Mouse (Mus musculus): ENCODE measurements around the gene Cntnap2.
"Not testable (repeated sequence)": the region's sequence is repeated elsewhere in the genome, so short reads cannot be mapped to it uniquely, and the experiment has no call there.

Gene Cntnap2

DNA sequence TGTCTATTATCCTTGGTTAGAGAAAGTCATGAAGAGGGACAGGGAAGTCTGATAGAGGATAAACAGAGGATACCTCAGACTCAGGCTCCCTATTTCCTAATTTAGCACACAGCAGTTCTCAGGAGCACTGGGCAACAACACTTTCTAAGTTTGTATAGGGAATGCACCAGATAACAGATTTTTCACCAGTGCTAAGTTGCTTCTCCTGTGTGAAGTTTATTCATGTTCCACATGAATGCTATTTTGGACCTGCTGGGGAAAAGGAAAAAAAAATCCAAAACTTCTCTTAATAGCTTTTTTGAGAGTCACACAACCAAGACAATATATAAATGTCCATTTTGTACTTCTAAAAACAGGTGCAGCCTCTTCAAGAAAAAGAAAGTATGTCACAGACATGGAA is 1361.2 kb downstream of the Cntnap2 start:
- no peaks in the 10 kb centered on the region for H3K36me3 ChIP-seq (ENCODE audit: control insufficient read depth, insufficient read depth, low read length, poor library complexity, severe bottlenecking)
- no peaks in the 10 kb centered on the region for H3K27me3 ChIP-seq (ENCODE audit: control insufficient read depth, insufficient read depth, low read length, poor library complexity, severe bottlenecking)
- DNase-seq (ENCODE audit: low read depth, low spot score): no peak

DNA sequence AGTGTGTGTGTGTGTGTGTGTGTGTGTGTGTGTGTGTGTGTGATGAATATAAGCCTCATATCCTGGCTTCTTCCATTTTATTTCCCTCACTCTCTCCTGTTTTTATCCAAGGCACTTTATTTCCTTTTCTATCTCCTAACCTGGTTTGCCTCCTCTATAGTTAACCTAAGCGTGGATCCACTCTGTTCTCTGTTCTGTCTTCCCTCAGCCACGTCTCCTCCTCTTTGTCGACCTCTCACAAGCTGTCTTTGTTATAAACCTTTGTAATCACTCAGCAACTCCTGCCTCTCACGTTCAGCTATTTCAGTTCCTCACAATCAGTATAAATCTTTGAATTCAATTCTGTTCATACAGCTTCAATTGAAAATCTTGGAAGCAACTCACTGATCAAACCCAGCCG is 1369.1 kb downstream of the Cntnap2 start:
- no peak for DNase-seq (ENCODE audit: low read depth, low spot score)
- H3K36me3 ChIP-seq (ENCODE audit: control insufficient read depth, insufficient read depth, low read length, poor library complexity, severe bottlenecking): no peaks in the 10 kb centered on the region
- H3K27me3 ChIP-seq (ENCODE audit: control insufficient read depth, insufficient read depth, low read length, poor library complexity, severe bottlenecking): no peaks in the 10 kb centered on the region

DNA sequence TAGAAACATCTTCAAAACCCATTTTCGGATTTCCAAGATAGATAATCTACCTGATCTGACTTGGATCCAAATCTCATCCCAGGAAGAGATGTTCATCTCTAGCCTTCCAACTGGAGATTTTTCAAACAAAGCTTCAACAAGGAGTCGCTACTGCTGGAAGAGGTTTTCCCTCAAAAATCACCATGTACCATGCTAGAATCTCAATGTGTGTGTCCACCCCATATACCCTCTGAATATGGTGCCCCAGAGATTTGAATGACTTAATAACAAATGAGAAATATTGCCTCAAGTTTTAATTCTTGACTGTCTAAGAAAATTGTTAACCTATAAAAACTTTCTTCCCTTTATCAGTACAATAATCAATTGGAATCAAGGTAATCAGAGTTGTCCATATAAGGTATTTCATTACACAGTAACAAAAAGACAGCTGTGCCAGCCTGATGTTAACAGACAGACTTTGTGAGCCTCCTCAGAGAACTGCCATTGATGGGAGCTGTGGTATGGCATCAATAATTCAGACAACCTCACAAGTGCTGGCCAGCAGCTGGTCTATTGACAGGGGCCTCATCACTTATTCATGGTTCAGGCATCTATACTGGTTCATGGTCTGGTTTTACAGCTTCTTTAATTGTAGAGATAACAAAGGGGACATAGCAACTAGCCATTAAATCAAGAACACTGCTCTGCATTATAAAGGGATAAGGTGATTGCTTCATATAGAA is 1391.9 kb downstream of the Cntnap2 start:
- no peaks in the 10 kb centered on the region for H3K36me3 ChIP-seq (ENCODE audit: control insufficient read depth, insufficient read depth, low read length, poor library complexity, severe bottlenecking)
- no peak for DNase-seq (ENCODE audit: low read depth, low spot score)

DNA sequence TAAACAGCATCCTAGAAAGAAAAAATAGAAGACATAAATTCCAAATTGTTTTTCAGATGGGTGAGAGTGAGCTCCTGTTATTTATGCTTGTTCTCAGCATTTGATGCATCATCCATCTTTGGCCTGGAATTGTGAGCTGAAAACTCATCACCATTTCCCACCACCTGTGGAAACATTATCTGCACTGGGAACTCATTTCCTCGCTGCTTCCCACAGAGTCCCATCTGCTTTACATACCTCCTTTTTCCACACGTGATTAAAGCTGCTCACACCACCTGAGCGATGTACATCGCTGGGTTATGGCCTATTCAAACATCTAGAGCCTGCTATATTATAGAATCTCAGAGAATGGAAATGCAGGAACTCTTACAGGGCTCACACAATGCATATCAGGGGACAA is 1413.5 kb downstream of the Cntnap2 start:
- no peaks in the 10 kb centered on the region for H3K36me3 ChIP-seq (ENCODE audit: control insufficient read depth, insufficient read depth, low read length, poor library complexity, severe bottlenecking)
- DNase-seq (ENCODE audit: low read depth, low spot score): no peak
- no peaks in the 10 kb centered on the region for H3K27me3 ChIP-seq (ENCODE audit: control insufficient read depth, insufficient read depth, low read length, poor library complexity, severe bottlenecking)

More for the DNA sequence above, 1391.9 kb downstream of the Cntnap2 start:
- no peaks in the 10 kb centered on the region for H3K27me3 ChIP-seq (ENCODE audit: control insufficient read depth, insufficient read depth, low read length, poor library complexity, severe bottlenecking)

DNA sequence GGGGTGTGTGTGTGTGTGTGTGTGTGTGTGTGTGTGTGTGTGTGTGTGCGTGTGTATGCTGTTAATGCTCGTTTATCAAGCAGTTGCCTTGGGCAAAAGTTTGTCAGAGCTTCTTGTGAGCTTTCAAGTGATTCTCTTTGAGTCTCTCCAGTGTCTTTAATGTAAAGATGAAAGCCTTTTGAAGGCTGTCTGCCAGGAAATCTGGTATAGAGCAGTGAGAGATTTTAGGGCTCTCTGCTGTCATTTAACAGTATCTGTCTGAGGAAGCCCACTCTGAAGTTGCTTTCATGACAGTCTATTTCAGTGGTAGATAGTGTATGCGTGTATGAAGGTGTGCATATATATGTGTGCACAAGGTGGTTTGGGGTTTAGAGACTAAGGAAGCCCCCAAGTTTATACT is 1425.2 kb downstream of the Cntnap2 start:
- H3K36me3 ChIP-seq (ENCODE audit: control insufficient read depth, insufficient read depth, low read length, poor library complexity, severe bottlenecking): no peaks in the 10 kb centered on the region
- DNase-seq (ENCODE audit: low read depth, low spot score): no peak
- no peaks in the 10 kb centered on the region for H3K27me3 ChIP-seq (ENCODE audit: control insufficient read depth, insufficient read depth, low read length, poor library complexity, severe bottlenecking)

DNA sequence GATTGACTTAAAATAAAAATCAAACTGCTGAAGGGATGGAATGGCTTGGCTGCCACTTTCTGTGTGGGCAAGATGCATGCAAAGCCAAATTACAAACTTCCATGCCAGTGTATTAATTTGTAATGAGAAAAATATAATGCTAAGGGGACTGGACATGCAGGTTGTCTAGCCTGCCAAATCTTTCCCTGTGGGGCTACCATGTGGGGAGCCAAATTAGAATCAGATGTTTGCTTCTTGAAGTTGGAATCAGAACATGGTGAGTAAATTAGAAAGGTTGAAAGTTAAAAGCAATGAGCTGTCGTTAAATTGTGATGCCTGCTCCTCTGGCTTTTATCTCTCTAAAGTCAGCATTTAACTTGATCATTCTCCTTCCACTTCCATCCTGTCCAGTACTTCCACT is 1443.6 kb downstream of the Cntnap2 start:
- DNase-seq (ENCODE audit: low read depth, low spot score): no peak
- H3K36me3 ChIP-seq (ENCODE audit: control insufficient read depth, insufficient read depth, low read length, poor library complexity, severe bottlenecking): no peaks in the 10 kb centered on the region
- no peaks in the 10 kb centered on the region for H3K27me3 ChIP-seq (ENCODE audit: control insufficient read depth, insufficient read depth, low read length, poor library complexity, severe bottlenecking)

DNA sequence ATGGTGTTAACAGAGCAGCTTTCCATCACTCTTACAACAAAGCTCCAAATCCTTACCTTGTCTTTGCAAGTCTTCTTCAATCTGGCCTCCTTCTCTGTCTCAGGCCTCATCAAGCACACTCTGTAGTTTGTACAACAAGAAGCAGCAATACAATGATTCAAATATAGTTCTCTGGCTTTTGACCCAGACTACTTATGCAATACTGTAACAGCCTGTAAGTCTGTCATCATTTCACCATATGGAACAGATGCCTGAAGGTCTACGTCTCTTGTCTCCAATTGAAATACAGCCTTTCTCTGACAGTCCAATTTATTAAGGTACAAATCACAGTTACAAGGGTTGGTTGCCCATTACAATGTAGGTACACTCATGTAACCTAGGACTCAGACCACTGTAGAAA is 1453.7 kb downstream of the Cntnap2 start:
- Histone ChIP-seq H3K36me3 (ENCODE audit: control insufficient read depth, insufficient read depth, low read length, poor library complexity, severe bottlenecking) (no peaks in the 10 kb centered on the region), H3K27me3 (ENCODE audit: control insufficient read depth, insufficient read depth, low read length, poor library complexity, severe bottlenecking) (no peaks in the 10 kb centered on the region)
- no peak for DNase-seq (ENCODE audit: low read depth, low spot score)

DNA sequence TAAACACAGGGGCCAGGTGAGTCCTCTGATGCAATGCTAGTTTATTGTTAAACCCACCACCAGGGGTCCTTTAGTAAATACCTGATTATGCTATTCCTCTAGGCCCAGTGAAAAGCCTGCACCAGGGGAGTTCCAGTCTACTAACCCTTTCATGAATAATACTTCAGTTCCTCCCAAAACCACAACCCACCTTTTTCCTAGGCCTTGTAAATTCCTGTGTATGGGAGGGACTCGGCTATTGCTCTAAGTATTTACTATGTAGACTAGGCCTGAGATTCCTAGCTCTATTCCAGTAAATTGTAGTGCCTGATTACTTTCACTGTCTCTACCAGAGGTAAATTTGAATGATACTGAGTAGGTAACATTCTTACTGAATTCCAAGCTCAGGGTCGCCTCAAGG is 1478.4 kb downstream of the Cntnap2 start:
- DNase-seq (ENCODE audit: low read depth, low spot score); H3K27me3 ChIP-seq (ENCODE audit: control insufficient read depth, insufficient read depth, low read length, poor library complexity, severe bottlenecking): not testable (repeated sequence)

DNA sequence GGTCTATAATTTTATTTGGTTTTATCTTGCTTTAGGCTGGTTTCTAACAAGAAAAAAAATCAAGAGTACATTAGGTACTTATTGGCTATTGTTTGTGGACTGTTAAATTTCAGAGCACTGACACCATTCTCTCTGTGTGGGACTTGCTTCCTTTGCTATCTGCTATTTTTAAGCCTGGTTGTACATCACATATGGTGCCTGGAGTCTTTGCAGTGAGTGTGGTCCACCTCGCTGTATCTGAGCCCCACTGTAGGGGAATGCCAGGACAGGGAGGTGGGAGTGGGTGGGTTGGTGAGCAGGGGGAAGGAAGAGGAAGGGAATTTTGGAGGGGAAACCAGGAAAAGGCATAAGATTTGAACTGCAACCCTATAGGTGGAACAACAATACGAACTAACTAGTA is 1504.3 kb downstream of the Cntnap2 start:
- H3K27me3 ChIP-seq (ENCODE audit: control insufficient read depth, insufficient read depth, low read length, poor library complexity, severe bottlenecking): no peaks in the 10 kb centered on the region
- no peaks in the 10 kb centered on the region for H3K36me3 ChIP-seq (ENCODE audit: control insufficient read depth, insufficient read depth, low read length, poor library complexity, severe bottlenecking)
- no peak for DNase-seq (ENCODE audit: low read depth, low spot score)

More for the DNA sequence above, 1478.4 kb downstream of the Cntnap2 start:
- not testable (repeated sequence) for H3K36me3 ChIP-seq (ENCODE audit: control insufficient read depth, insufficient read depth, low read length, poor library complexity, severe bottlenecking)

DNA sequence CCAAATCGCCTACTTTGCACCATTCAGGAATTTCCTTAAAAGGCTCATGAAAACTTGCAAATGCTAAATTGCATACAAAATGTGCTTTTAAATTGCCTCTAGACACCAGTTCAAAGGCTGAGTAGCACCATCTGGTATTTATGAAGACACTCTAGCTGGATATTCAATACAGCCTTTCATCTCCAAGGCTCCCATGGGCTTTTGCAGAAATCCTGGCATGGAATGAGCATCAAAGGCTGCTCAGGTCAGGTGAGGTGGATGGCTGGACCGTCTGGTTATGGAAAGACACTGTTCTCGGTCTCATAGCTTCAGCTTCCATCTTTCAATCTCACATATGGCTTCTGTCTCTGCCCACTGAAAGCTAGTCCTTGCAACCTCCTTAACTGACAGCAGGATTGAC is 1515.9 kb downstream of the Cntnap2 start:
- Histone ChIP-seq H3K27me3 (ENCODE audit: control insufficient read depth, insufficient read depth, low read length, poor library complexity, severe bottlenecking) (no peaks in the 10 kb centered on the region), H3K36me3 (ENCODE audit: control insufficient read depth, insufficient read depth, low read length, poor library complexity, severe bottlenecking) (no peaks in the 10 kb centered on the region)
- DNase-seq (ENCODE audit: low read depth, low spot score): no peak

DNA sequence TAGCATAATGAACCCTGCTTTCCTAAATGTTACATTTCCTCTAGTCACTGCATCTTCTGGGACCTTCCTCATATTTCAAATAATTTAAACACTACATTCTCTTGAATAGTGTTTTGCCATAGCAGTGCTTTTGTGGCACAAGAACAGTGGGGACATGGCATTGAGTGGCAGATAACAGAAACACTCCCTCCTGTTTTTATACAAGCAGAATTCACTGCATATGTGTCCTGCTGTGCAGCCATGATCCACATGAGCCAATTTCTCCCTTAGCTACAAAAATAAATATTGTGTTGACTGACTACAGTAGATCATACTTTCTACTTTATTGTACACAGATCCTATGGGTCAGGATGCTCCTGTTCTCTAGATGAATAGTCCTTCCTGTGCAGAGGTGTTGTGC is 1553.2 kb downstream of the Cntnap2 start:
- Histone ChIP-seq H3K27me3 (ENCODE audit: control insufficient read depth, insufficient read depth, low read length, poor library complexity, severe bottlenecking) (no peaks in the 10 kb centered on the region), H3K36me3 (ENCODE audit: control insufficient read depth, insufficient read depth, low read length, poor library complexity, severe bottlenecking) (no peaks in the 10 kb centered on the region)
- DNase-seq (ENCODE audit: low read depth, low spot score): no peak

DNA sequence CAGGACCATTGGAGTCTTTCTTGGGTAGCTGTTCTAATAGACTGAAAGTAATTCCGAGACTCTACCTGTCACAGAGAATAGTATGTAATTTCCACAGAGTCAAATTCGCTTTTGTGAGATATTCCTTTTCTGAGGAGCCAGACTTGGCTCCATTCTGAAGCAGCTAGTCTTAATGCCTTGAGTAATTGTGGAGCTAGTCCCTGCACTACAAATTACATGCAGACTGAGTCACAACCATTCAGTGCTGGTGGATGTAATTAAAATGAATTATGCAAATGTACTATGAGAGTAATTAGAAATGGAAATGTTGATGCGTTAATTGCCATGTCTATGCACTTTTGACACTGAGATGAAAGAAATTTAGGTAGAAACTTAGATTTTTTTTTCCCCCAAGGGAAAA is 1553.7 kb downstream of the Cntnap2 start:
- H3K27me3 ChIP-seq (ENCODE audit: control insufficient read depth, insufficient read depth, low read length, poor library complexity, severe bottlenecking): no peaks in the 10 kb centered on the region
- no peak for DNase-seq (ENCODE audit: low read depth, low spot score)
- no peaks in the 10 kb centered on the region for H3K36me3 ChIP-seq (ENCODE audit: control insufficient read depth, insufficient read depth, low read length, poor library complexity, severe bottlenecking)

DNA sequence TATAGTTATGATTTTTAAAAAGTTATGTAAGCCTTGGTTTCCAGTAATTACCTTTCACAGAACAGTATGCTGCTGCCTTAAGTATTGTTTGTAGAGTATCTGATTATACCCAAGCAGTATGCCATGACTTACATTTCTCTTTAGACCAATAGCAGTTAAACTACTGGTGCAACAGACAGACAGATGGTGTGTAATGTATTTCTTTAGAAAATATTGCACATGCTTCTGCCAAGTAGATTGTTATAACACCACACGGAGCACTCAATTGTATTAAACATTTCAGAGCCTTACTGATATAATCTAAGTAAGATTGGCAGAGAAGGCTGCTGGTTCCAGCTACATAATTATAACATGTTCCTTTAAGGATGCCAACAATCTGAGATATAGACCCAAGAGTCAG is 1609.9 kb downstream of the Cntnap2 start:
- no peak for DNase-seq (ENCODE audit: low read depth, low spot score)
- no peaks in the 10 kb centered on the region for H3K27me3 ChIP-seq (ENCODE audit: control insufficient read depth, insufficient read depth, low read length, poor library complexity, severe bottlenecking)
- H3K36me3 ChIP-seq (ENCODE audit: control insufficient read depth, insufficient read depth, low read length, poor library complexity, severe bottlenecking): no peaks in the 10 kb centered on the region

DNA sequence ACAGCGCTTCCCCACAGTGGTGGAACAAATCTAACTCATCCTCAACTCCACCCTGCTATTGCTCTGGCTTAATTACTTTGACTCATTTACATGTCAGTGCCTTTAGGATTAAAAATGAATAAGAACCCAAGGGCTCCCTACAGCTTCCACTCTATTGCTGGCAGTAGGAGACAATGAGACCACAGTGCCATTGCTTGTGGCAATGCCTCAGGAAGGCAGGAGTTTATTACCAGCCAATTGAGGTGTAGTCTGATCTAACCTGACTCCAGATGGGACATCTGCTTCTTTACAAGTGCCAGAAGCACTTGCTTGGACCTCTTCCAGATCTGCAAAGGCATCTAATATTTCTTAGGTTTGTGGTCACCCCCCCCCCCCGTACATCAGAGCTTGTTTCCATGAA is 1615.9 kb downstream of the Cntnap2 start:
- no peaks in the 10 kb centered on the region for H3K27me3 ChIP-seq (ENCODE audit: control insufficient read depth, insufficient read depth, low read length, poor library complexity, severe bottlenecking)
- H3K36me3 ChIP-seq (ENCODE audit: control insufficient read depth, insufficient read depth, low read length, poor library complexity, severe bottlenecking): no peaks in the 10 kb centered on the region
- DNase-seq (ENCODE audit: low read depth, low spot score): no peak

DNA sequence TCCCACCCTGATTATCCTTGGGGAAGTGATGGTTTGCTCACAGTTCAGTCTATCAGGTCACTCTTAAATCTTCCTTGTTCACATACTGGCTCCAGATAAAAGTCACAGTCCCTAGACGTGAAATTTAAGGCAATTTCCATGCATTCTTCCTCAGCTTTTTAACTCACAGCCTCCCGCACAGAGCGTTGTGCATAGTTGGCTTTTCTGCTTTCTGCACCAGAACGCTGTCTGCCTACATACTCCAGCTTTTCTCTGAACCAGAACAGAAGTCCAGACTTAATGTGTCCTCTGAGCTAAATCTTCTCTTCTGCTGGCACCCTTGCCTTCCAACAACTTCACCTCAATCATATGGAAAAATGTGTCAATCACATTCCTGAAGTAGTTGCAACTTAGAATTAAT is 1616.5 kb downstream of the Cntnap2 start:
- Histone ChIP-seq H3K36me3 (ENCODE audit: control insufficient read depth, insufficient read depth, low read length, poor library complexity, severe bottlenecking) (no peaks in the 10 kb centered on the region), H3K27me3 (ENCODE audit: control insufficient read depth, insufficient read depth, low read length, poor library complexity, severe bottlenecking) (no peaks in the 10 kb centered on the region)
- DNase-seq (ENCODE audit: low read depth, low spot score): no peak

DNA sequence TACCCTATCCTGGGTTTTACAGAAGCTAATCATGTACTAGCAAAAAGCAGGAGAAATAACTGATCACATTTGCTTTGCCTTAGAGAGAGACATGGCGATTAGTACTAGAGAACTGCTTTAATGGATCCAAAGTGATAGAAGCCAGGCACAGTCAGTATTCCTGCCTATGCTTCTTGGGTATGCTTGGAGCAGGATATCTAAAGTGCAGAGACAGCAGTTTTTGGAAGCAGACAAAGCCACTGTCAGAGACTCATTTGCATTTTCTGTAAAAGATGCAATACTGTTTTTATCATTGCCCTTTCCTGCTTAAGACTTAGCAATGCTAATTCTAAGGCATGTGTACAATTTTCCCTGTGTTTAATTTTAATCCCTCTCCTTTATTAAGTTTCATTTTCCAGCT is 1637.0 kb downstream of the Cntnap2 start:
- H3K36me3 ChIP-seq (ENCODE audit: control insufficient read depth, insufficient read depth, low read length, poor library complexity, severe bottlenecking): no peaks in the 10 kb centered on the region
- DNase-seq (ENCODE audit: low read depth, low spot score): no peak
- no peaks in the 10 kb centered on the region for H3K27me3 ChIP-seq (ENCODE audit: control insufficient read depth, insufficient read depth, low read length, poor library complexity, severe bottlenecking)

Measured in splenic B cell, adult 2 months (primary cell).